Mouse (Mus musculus) stomach, embryonic 16.5 days (tissue): Measurements from ENCODE around the gene Fbxw11. TPM values are rescaled to one million over a fixed set of nuclear protein-coding genes. Genes with fewer than 3 reads are reported as not detected.

Experiments used
- ATAC-seq: fragments of 200-750 bp; cut with Nextera tagmentation; 2 replicates; pipeline ENCODE4 v1.8.0; 2017; ENCODE audit warnings: moderate number of reproducible peaks, moderate TSS enrichment; ENCODE audit not compliant: insufficient read depth, low FRiP score
- H3K27ac ChIP-seq: fragments of 300-500 bp; sonication (generic); 2 replicates; pipeline ENCODE4 v1.5.1; 2014; ENCODE audit warnings: low read length
- H3K27me3 ChIP-seq: fragments of 300-500 bp; sonication (generic); 2 replicates; pipeline ENCODE4 v1.6.1; 2014; ENCODE audit warnings: low read length, control low read depth, mixed read lengths; ENCODE audit not compliant: control insufficient read depth, insufficient read depth
- H3K36me3 ChIP-seq: fragments of 300-500 bp; sonication (generic); 2 replicates; pipeline ENCODE4 v1.6.1; 2014; ENCODE audit warnings: low read length; ENCODE audit not compliant: control insufficient read depth, insufficient read depth
- H3K4me1 ChIP-seq: fragments of 300-500 bp; sonication (generic); 2 replicates; pipeline ENCODE4 v1.6.1; 2014; ENCODE audit warnings: low read length, control low read depth, mixed read lengths; ENCODE audit not compliant: control insufficient read depth, insufficient read depth
- H3K4me2 ChIP-seq: fragments of 300-500 bp; sonication (generic); 2 replicates; pipeline ENCODE4 v1.6.1; 2014; ENCODE audit warnings: low read depth, low read length, mixed read lengths
- H3K4me3 ChIP-seq: fragments of 300-500 bp; sonication (generic); replicated peaks from 2 replicates; pipeline ENCODE4 v1.5.1; 2014; ENCODE audit warnings: mild to moderate bottlenecking, low read length
- H3K9ac ChIP-seq: fragments of 300-500 bp; sonication (generic); 2 replicates; pipeline ENCODE4 v1.6.1; 2014; ENCODE audit warnings: low read length
- H3K9me3 ChIP-seq: fragments of 300-500 bp; sonication (generic); replicated peaks from 2 replicates; pipeline ENCODE4 v1.6.1; 2016; ENCODE audit warnings: low read length, control low read depth; ENCODE audit not compliant: control insufficient read depth
- WGBS: fragments of 180-500 bp; shearing (Covaris S2); extraction: QIAGEN DNeasy Blood & Tissue Kit; methylation state at CpG from one replicate; pipeline ENCODE4 v1.1.7; 2014; 5-methylcytosine and 5-hydroxymethylcytosine counted together
- polyA plus RNA-seq: library from polyadenylated mRNA; unstranded; fragments of >200 nt; fragmentation: Nextera tagmentation; extraction: Ambion mirVana; gene quantifications from 2 replicates; pipeline ENCODE4 v1.2.1, GENCODE M21; 2015

Gene Fbxw11
- polyA plus RNA-seq, 1 experiment from 2014 or later: 65.0 TPM

DNA sequence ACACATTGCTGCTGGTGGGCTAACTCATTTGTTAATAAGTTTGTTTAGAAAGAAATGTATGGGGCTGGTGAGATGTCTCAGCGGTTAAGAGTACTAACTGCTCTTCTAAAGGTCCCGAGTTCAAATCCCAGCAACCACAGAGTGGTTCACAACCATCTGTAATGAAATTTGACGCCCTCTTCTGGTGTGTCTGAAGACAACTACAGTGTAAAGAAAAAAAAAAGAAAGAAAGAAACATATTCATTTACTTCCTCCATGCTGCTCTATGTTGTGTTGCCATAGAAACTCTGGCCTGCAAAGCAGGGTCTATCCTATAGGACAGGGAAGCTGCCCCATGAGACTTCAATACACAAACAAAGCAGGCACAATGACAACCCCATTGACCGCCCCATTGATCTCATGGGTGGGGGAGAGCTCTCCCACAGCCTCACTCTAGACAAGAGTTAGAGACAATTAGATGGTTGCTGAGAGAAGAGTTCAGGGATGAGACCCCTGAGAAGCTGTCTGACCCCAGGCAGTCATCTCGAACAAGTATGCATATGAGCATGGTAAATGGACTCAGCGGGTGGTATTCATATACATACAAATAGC is 22.6 kb upstream of the Fbxw11 start:
- H3K4me2 ChIP-seq: no peak overlapping the region
- ATAC-seq: no peak
- H3K4me3 ChIP-seq: no peak overlapping the region
- WGBS: 63% methylated on average over 6 of the region's 6 CpGs
- no peaks in the 10 kb centered on the region for H3K9me3 ChIP-seq
- H3K36me3 ChIP-seq: no peaks in the 10 kb centered on the region
- peak overlapping the region; percentile 81 for H3K27ac ChIP-seq
- no peaks in the 10 kb centered on the region for H3K27me3 ChIP-seq
- H3K9ac ChIP-seq: no peak overlapping the region
- peaks cover 18% of the 10 kb centered on the region for H3K4me1 ChIP-seq

DNA sequence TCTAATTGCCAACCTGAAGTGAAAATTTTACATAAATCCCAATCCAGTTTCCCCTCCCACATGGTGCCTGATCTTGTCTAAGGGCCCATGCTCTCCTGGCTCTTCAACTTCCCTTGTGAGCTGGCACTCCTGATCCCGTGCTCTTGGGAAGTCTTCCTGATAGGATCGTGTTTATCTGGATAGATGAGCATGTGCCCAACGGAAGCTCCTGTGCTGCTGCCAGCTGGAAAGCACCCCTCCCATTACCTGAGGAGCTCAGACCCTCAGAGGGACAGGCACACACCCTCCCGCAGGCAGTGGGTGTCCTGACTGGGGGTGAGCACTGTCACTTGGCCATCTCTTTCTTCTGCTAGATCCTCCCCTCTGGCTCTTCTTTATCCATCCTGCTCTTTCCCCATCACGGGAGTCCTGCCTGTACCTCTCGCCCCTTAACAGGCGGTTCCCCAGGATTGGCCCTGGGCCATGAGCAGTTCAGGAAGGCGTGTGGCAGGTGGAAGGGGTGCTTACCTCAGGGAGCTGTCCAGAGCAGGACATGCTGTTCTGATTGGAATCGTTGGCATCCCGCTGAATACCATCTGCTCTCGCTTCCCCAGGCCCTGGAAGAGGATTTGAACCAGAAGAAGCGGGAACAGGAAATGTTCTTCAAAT is 20.6 kb upstream of the Fbxw11 start:
- no peak overlapping the region for H3K9ac ChIP-seq
- H3K36me3 ChIP-seq: no peaks in the 10 kb centered on the region
- H3K4me1 ChIP-seq: peaks cover 16% of the 10 kb centered on the region
- no peak overlapping the region for H3K27ac ChIP-seq
- no peaks in the 10 kb centered on the region for H3K27me3 ChIP-seq
- no peak overlapping the region for H3K4me3 ChIP-seq
- no peak for ATAC-seq
- no peaks in the 10 kb centered on the region for H3K9me3 ChIP-seq
- 77% methylated on average over 12 of the region's 12 CpGs for WGBS
- H3K4me2 ChIP-seq: no peak overlapping the region

DNA sequence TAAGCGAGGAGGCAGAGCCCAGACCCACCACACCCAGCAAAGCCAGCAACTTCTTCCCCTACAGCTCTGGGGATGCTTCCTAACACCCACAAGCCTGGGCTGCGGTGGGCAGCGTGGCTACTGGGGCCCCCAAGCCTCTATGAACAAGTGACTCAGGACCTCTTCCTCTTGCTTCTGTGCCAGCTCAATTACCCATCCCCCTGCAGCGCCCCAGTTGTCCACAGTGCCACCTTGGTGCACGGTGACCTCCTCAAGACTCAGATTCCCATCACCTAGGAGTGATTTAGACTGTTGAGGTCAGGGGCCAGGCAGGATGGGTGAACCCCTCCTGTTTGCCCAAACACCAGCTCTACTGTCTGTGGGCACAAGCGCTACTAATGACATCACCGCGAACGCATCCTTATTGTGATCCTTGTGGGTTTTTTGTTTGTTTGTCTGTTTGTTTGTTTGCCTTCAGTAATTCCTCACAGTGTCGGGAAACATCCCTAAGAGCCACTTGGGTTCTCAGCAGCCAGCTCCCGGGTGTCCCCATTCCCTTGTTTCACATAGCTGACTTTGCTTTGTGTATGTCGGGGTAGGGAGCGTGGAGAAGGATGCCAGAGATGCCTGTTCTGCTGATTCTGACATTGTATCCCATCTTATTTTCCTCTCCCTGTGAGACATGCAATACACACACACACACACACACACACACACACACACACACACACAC is 19.9 kb upstream of the Fbxw11 start:
- 89% methylated on average over 13 of the region's 13 CpGs for WGBS

DNA sequence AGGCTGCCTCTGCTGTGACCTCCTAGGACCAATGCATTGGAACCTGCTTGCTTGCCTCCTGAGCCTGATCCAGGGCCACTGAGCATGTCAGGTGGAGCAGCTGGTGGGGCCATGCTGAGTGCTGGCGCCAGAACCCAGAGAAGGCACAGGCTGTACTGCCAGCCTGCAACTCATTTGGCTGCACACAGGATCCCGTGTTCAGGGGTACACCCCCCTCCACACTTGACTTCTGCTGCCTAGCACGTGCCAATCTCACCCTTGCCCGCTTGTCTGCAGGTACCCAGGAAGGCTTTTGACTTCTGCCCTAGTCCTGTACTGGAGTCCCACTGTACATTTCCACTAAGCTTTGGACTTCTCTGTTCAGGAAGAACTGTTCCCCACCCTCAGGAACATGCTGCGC is 19.3 kb upstream of the Fbxw11 start:
- 85% methylated on average over 5 of the region's 5 CpGs for WGBS

More for the DNA sequence above, 19.9 kb upstream of the Fbxw11 start:
- Histone ChIP-seq H3K36me3 (no peaks in the 10 kb centered on the region), H3K4me3 (no peak overlapping the region), H3K9ac (no peak overlapping the region), H3K27ac (no peak overlapping the region), H3K4me1 (peaks cover 16% of the 10 kb centered on the region), H3K4me2 (no peak overlapping the region), H3K27me3 (no peaks in the 10 kb centered on the region), H3K9me3 (no peaks in the 10 kb centered on the region)
- no peak for ATAC-seq

DNA sequence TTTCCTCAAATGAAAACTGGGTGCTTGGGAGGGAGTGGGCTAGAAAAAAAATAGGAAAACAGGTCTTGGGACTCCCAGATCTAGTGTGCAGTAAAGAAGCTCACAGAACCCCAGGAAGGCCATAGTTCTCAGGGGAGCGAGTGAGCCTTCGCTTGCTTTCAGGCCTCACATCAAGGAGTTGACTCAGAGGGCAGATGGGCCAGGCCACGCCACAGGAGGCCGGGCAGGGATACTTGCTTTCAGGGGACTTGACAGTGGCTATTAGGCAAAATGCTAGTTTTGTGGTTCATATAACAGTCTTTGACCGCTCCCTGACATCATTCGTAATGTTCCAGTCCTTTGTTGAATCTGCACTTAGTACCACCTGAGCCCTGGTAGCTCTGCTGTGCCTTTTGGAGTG is 18.6 kb upstream of the Fbxw11 start:
- no peak for ATAC-seq
- no peaks in the 10 kb centered on the region for H3K36me3 ChIP-seq
- H3K9ac ChIP-seq: no peak overlapping the region
- no peaks in the 10 kb centered on the region for H3K27me3 ChIP-seq
- H3K4me2 ChIP-seq: no peak overlapping the region
- WGBS: 85% methylated on average over 6 of the region's 6 CpGs
- H3K9me3 ChIP-seq: no peaks in the 10 kb centered on the region
- peaks cover 12% of the 10 kb centered on the region for H3K4me1 ChIP-seq
- H3K4me3 ChIP-seq: no peak overlapping the region
- H3K27ac ChIP-seq: no peak overlapping the region

More for the DNA sequence above, 19.3 kb upstream of the Fbxw11 start:
- no peaks in the 10 kb centered on the region for H3K9me3 ChIP-seq
- H3K4me2 ChIP-seq: no peak overlapping the region
- no peak for ATAC-seq
- H3K27ac ChIP-seq: no peak overlapping the region
- no peak overlapping the region for H3K9ac ChIP-seq
- H3K27me3 ChIP-seq: no peaks in the 10 kb centered on the region
- no peaks in the 10 kb centered on the region for H3K36me3 ChIP-seq
- H3K4me3 ChIP-seq: no peak overlapping the region
- peaks cover 15% of the 10 kb centered on the region for H3K4me1 ChIP-seq

DNA sequence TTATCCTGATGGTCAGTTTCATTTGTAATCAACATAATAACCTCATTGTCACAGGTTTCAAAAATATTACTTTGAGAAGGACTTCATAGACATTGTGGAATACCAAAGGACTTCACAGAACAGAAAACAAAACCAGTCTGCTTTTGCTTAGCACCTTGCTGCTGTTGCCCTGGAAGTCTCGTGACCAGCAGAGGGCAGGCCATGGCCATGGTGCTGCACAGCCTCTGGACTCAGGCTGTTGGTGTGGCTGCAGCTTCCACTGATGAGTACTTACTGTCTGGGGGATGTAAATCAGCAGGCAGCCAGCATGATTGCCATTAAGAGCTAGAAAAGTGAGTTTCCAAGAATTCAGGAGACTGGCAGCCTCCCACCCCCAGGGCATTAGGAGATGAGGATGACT is 16.8 kb upstream of the Fbxw11 start:
- Histone ChIP-seq H3K9ac (no peak overlapping the region), H3K27ac (no peak overlapping the region), H3K36me3 (no peaks in the 10 kb centered on the region), H3K4me2 (no peak overlapping the region), H3K4me3 (no peak overlapping the region), H3K27me3 (no peaks in the 10 kb centered on the region), H3K9me3 (no peaks in the 10 kb centered on the region), H3K4me1 (no peaks in the 10 kb centered on the region)
- WGBS: 56% methylated on average over 1 of the region's 1 CpGs
- ATAC-seq: no peak

DNA sequence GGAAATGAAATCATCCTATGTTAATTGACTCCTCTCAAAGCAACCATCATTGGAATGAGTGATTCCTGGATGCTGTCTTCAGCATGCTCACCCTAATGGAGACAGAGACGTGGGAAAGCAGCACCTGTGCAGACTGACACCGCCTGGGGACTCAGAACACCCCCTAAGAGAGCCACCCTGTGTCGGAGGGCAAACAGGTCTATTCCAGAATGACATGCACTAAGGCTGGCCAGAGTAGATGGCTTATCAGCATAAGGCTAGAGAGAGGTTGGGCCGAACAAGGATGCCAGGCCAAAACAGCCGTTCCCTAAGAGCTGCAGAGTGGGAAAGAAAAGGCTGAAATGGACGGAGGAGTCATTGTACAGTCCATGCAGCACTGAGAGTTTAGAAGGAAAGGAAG is 16.4 kb upstream of the Fbxw11 start:
- no peaks in the 10 kb centered on the region for H3K4me1 ChIP-seq
- no peaks in the 10 kb centered on the region for H3K27me3 ChIP-seq
- ATAC-seq: no peak
- 70% methylated on average over 6 of the region's 6 CpGs for WGBS
- no peak overlapping the region for H3K9ac ChIP-seq
- no peak overlapping the region for H3K27ac ChIP-seq
- H3K4me3 ChIP-seq: no peak overlapping the region
- no peaks in the 10 kb centered on the region for H3K36me3 ChIP-seq
- no peaks in the 10 kb centered on the region for H3K9me3 ChIP-seq
- no peak overlapping the region for H3K4me2 ChIP-seq

DNA sequence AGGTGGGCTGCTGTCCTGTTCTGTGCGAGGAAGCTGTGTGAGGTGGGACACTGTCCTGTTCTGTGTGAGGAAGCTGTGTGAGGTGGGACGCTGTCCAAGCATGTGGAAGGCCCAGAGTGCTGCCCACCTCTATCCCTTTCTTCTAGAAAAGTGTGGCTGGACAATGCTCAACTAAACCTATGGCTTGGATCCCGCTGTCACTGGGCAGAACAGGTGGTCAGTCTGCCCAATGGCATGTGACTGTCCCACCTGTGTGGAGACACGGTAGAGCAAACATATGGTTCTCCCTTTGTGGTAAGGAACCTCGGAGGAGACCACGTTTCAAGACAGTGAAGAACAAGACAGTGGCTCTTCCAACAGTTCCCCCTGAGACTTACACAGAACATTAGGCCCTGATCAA is 14.6 kb upstream of the Fbxw11 start:
- H3K36me3 ChIP-seq: no peaks in the 10 kb centered on the region
- H3K4me2 ChIP-seq: no peak overlapping the region
- H3K27ac ChIP-seq: no peak overlapping the region
- WGBS: 77% methylated on average over 6 of the region's 6 CpGs
- no peak overlapping the region for H3K4me3 ChIP-seq
- no peaks in the 10 kb centered on the region for H3K27me3 ChIP-seq
- no peak for ATAC-seq
- no peaks in the 10 kb centered on the region for H3K4me1 ChIP-seq
- no peak overlapping the region for H3K9ac ChIP-seq
- no peaks in the 10 kb centered on the region for H3K9me3 ChIP-seq

DNA sequence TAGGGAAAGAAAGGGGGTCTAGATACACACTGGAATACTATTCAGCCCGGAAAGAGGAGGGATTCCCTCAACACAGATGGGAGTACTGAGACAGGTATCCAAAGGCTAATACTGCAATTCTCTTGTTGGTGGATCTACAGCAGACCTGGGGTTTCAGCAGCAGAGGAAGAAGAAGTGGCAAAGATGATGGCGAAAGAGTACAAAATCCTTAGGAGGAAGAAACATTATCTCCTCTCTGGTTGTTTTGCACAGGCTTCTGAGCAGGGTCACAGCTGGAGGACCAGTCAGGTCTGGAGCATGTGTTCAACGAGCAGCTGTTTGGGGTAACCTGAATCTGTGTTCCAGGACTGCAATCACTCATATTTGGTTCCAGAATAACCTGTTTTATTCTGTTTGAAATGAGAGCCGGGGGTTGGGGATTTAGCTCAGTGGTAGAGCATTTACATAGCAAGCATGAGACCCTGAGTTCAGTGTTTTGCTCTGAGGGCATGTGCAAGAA is 12.8 kb upstream of the Fbxw11 start:
- no peaks in the 10 kb centered on the region for H3K9me3 ChIP-seq
- no peak overlapping the region for H3K4me2 ChIP-seq
- 0 out of 2 replicates have a peak, but pooled peaks cover 4% of the 10 kb centered on the region for H3K4me1 ChIP-seq
- no peak overlapping the region for H3K9ac ChIP-seq
- H3K27me3 ChIP-seq: no peaks in the 10 kb centered on the region
- ATAC-seq: no peak
- 65% methylated on average over 4 of the region's 4 CpGs for whole genome bisulfite sequencing
- no peak overlapping the region for H3K4me3 ChIP-seq
- H3K27ac ChIP-seq: no peak overlapping the region
- H3K36me3 ChIP-seq: no peaks in the 10 kb centered on the region
